10 mouse cellular contexts compared by ENCODE assay signal in the genomic region with DNA sequence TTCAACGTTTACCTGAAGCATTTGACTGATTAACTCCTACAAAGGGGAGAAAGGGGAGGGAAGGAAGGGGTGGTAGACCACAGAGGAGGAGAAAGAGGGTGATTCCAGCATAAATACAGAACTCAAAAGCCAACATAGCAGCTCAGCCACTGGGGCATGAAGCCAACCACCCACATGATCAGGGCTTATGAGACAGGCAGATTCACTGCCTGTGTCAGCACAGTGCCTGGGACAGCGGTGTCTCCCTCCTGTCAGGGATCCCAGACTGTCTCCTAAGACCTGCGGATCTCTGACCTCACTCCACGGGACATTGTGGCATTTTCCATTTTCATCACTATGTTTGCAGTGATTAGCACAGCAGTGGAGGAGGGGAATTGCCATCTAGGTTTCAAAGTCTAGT.
A peak's percentile ranks its signal among the peaks of the same experiment; 100 is the strongest.
DNase-seq lines count a peak whose midpoint lies in the region; ATAC-seq and TF ChIP-seq lines count a peak whose summit lies in the region.
"Had no signal": no experiment of that assay in that cellular context is flagged by ENCODE, and none has a peak within 500 bp of the region (broad histone marks: within the 10 kb centered on the region; RNA-seq: fewer than 3 reads in every experiment).

No protein-coding gene starts in this region.

- ATAC-seq in heart, postnatal 0 days (ENCODE audit: insufficient read depth, low read depth) = no peak
- peak; percentile 29 for ATAC-seq in lung, postnatal 0 days

- WGBS in heart, postnatal 0 days = 43% methylated on average over 4 of the region's 4 CpGs
- WGBS in lung, postnatal 0 days = 43% methylated on average over 4 of the region's 4 CpGs

- DNase-seq in adrenal gland, postnatal 36 days = peak; percentile 47 to 53
- DNase-seq in adrenal gland, adult 18-20 months (ENCODE audit: low spot score in 2 of 2) = no peak
- no peak for DNase-seq in layer of hippocampus, adult 2 months (ENCODE audit: low spot score in 2 of 2)
- no peak for DNase-seq in layer of hippocampus, adult 8-10 months (ENCODE audit: low spot score in 2 of 2)
- no peak for DNase-seq in heart, postnatal 0 days (ENCODE audit: low spot score)
- DNase-seq in lung, postnatal 0 days (ENCODE audit: low spot score) = peak; percentile 15
- no peak for DNase-seq in left cerebral cortex, adult 2 months (ENCODE audit: extremely low spot score in 1 of 2, low spot score in 2 of 2)
- no peak for DNase-seq in frontal cortex, adult 2 months (ENCODE audit: extremely low spot score in 1 of 2, low spot score in 1 of 2)
- DNase-seq: midbrain, embryonic 14.5 days had no signal

- H3K27ac ChIP-seq in layer of hippocampus, adult 2 months = 0 out of 2 replicates have a peak overlapping the region, but pooled peaks have one; percentile 12
- H3K27ac ChIP-seq in heart, postnatal 0 days (ENCODE audit: low read depth) = peak overlapping the region; percentile 71
- peak overlapping the region; percentile 57 for H3K27ac ChIP-seq in lung, postnatal 0 days (ENCODE audit: low read length)
- no peak overlapping the region for H3K27ac ChIP-seq in left cerebral cortex, adult 2 months

- no peaks in the 10 kb centered on the region for H3K9me3 ChIP-seq in heart, postnatal 0 days (replicated peaks; ENCODE audit: control insufficient read depth, low read length)
- no peaks in the 10 kb centered on the region for H3K9me3 ChIP-seq in lung, postnatal 0 days (ENCODE audit: low read length)

- H3K4me2 ChIP-seq in heart, postnatal 0 days (ENCODE audit: low read depth, low read length) = no peak overlapping the region
- no peak overlapping the region for H3K4me2 ChIP-seq in lung, postnatal 0 days (replicated peaks; ENCODE audit: low read depth, low read length)

- no peak for TF ChIP-seq EP300 in heart, postnatal 0 days (IDR thresholded peaks at IDR 0.05; ENCODE audit: low read depth)
- no peak for TF ChIP-seq EP300 in lung, postnatal 0 days (IDR thresholded peaks at IDR 0.05)

- intact Hi-C loops in left cerebral cortex, adult 2 months (cut with DNase I) = no loop called here

- no peak overlapping the region for H3K4me3 ChIP-seq in layer of hippocampus, adult 2 months
- H3K4me3 ChIP-seq in heart, postnatal 0 days (ENCODE audit: low read depth, low read length) = no peak overlapping the region
- no peak overlapping the region for H3K4me3 ChIP-seq in lung, postnatal 0 days (ENCODE audit: low read depth, low read length)
- H3K4me3 ChIP-seq in left cerebral cortex, adult 2 months = no peak overlapping the region
- H3K4me3 ChIP-seq: erythroblast, embryonic 14.5 days had no signal

- no peak overlapping the region for H3K9ac ChIP-seq in heart, postnatal 0 days (replicated peaks; ENCODE audit: low read depth, low read length)
- no peak overlapping the region for H3K9ac ChIP-seq in lung, postnatal 0 days (replicated peaks; ENCODE audit: low read depth)

- no peak for TF ChIP-seq CTCF in layer of hippocampus, adult 2 months (conservative IDR thresholded peaks at IDR 0.05)
- no peak for TF ChIP-seq CTCF in heart, postnatal 0 days (IDR thresholded peaks at IDR 0.05; ENCODE audit: low read depth)
- TF ChIP-seq CTCF in lung, postnatal 0 days (IDR thresholded peaks at IDR 0.05) = no peak
- TF ChIP-seq CTCF in left cerebral cortex, adult 2 months (IDR thresholded peaks at IDR 0.05) = no peak

- no peaks in the 10 kb centered on the region for H3K27me3 ChIP-seq in heart, postnatal 0 days (ENCODE audit: control insufficient read depth, insufficient read depth, low read length)
- H3K27me3 ChIP-seq in lung, postnatal 0 days (replicated peaks; ENCODE audit: insufficient read depth, low read length) = no peaks in the 10 kb centered on the region

- H3K4me1 ChIP-seq in heart, postnatal 0 days (ENCODE audit: control insufficient read depth, insufficient read depth) = peaks cover 12% of the 10 kb centered on the region; the same call in 1 of the 2 replicates
- H3K4me1 ChIP-seq in lung, postnatal 0 days (ENCODE audit: insufficient read depth, low read depth, low read length) = 0 out of 2 replicates have a peak, but pooled peaks cover 4% of the 10 kb centered on the region

- no peaks in the 10 kb centered on the region for H3K36me3 ChIP-seq in heart, postnatal 0 days (replicated peaks; ENCODE audit: control insufficient read depth, insufficient read depth, low read length)
- no peaks in the 10 kb centered on the region for H3K36me3 ChIP-seq in lung, postnatal 0 days (ENCODE audit: insufficient read depth, low read length)

Comparison
In these comparisons a context has a peak if more than half of its experiments do, and no peak if none do; other contexts are left out.
1. DNase-seq: peak in adrenal gland, postnatal 36 days (2 of 2) and lung, postnatal 0 days (single experiment); none in adrenal gland, adult 18-20 months (0 of 2), layer of hippocampus, adult 2 months (0 of 2), layer of hippocampus, adult 8-10 months (0 of 2), heart, postnatal 0 days (single experiment), left cerebral cortex, adult 2 months (0 of 2) and frontal cortex, adult 2 months (0 of 2).